Mouse (Mus musculus): ENCODE measurements around the gene Gpx6. TPM values are rescaled to one million over a fixed set of nuclear protein-coding genes. Genes with fewer than 3 reads are reported as not detected.

The Gpx6 gene
- polyA plus RNA-seq, 1 experiment from 2014 or later: 0.24 TPM

GRCm38 (mm10) chr13:21326191-21326590 lies 14.3 kb downstream of the Gpx6 start:
- Histone ChIP-seq H3K4me1 (peaks cover 16% of the 10 kb centered on the region), H3K36me3 (no peaks in the 10 kb centered on the region), H3K9me3 (replicated peaks) (no peaks in the 10 kb centered on the region), H3K4me2 (peak overlapping the region; percentile 62), H3K4me3 (replicated peaks) (peak overlapping the region; percentile 42), H3K27me3 (replicated peaks) (peaks cover 21% of the 10 kb centered on the region; the same call in 1 of the 2 replicates), H3K27ac (replicated peaks) (no peak overlapping the region), H3K9ac (replicated peaks) (no peak overlapping the region)
- 6% methylated on average over 4 of the region's 4 CpGs for WGBS
- peak; percentile 11; the same call in 1 of the 2 replicates for ATAC-seq (ENCODE audit: low FRiP score)

- H3K36me3 ChIP-seq: no peaks in the 10 kb centered on the region
- peak; percentile 79 for ATAC-seq (ENCODE audit: low FRiP score)
- H3K27me3 ChIP-seq (replicated peaks): 0 out of 2 replicates have a peak, but pooled peaks cover 21% of the 10 kb centered on the region
- H3K27ac ChIP-seq (replicated peaks): no peak overlapping the region
- peak overlapping the region; percentile 42 for H3K4me3 ChIP-seq (replicated peaks)
- 0 out of 2 replicates have a peak overlapping the region, but pooled peaks have one; percentile 14 for H3K9ac ChIP-seq (replicated peaks)
- under 1% methylated on average over 24 of the region's 24 CpGs for WGBS
- H3K9me3 ChIP-seq (replicated peaks): no peaks in the 10 kb centered on the region
- peak overlapping the region; percentile 62 for H3K4me2 ChIP-seq
- peaks cover 16% of the 10 kb centered on the region for H3K4me1 ChIP-seq
Observed at GRCm38 (mm10) chr13:21326657-21327211, 14.8 kb downstream of the Gpx6 start.

GRCm38 (mm10) chr13:21327424-21327823 lies 15.5 kb downstream of the Gpx6 start:
- ATAC-seq (ENCODE audit: low FRiP score): no peak
- Histone ChIP-seq H3K27ac (replicated peaks) (no peak overlapping the region), H3K9me3 (replicated peaks) (no peaks in the 10 kb centered on the region), H3K4me1 (peaks cover 12% of the 10 kb centered on the region), H3K36me3 (no peaks in the 10 kb centered on the region), H3K4me3 (replicated peaks) (peak overlapping the region; percentile 42), H3K4me2 (peak overlapping the region; percentile 62), H3K9ac (replicated peaks) (0 out of 2 replicates have a peak overlapping the region, but pooled peaks have one; percentile 14), H3K27me3 (replicated peaks) (0 out of 2 replicates have a peak, but pooled peaks cover 16% of the 10 kb centered on the region)
- 2% methylated on average over 9 of the region's 9 CpGs for WGBS

- Histone ChIP-seq H3K4me3 (replicated peaks) (no peak within 1 kb of the TSS), H3K4me1 (no peaks in the 10 kb centered on the region), H3K36me3 (no peaks in the 10 kb centered on the region), H3K9ac (replicated peaks) (no peak within 1 kb of the TSS), H3K4me2 (no peak within 1 kb of the TSS), H3K27me3 (replicated peaks) (no peaks in the 10 kb centered on the region), H3K9me3 (replicated peaks) (no peaks in the 10 kb centered on the region), H3K27ac (replicated peaks) (no peak within 1 kb of the TSS)
- ATAC-seq (ENCODE audit: low FRiP score): no peak
- 89% methylated on average over 1 of the region's 1 CpGs for WGBS
Observed at GRCm38 (mm10) chr13:21346610-21347009, 34.7 kb downstream of the Gpx6 start, which contains the start of gene Olfr1367. Gene Olfr1367 (plus strand): TSS chr13:21346910.

GRCm38 (mm10) chr13:21350593-21350992 lies 38.7 kb downstream of the Gpx6 start:
- H3K4me2 ChIP-seq: no peak overlapping the region
- no peak overlapping the region for H3K27ac ChIP-seq (replicated peaks)
- H3K9me3 ChIP-seq (replicated peaks): no peaks in the 10 kb centered on the region
- H3K4me3 ChIP-seq (replicated peaks): no peak overlapping the region
- H3K36me3 ChIP-seq: no peaks in the 10 kb centered on the region
- H3K9ac ChIP-seq (replicated peaks): no peak overlapping the region
- no peak for ATAC-seq (ENCODE audit: low FRiP score)
- H3K4me1 ChIP-seq: no peaks in the 10 kb centered on the region
- 0 out of 2 replicates have a peak, but pooled peaks cover 2% of the 10 kb centered on the region for H3K27me3 ChIP-seq (replicated peaks)

- H3K4me1 ChIP-seq: peaks cover 25% of the 10 kb centered on the region
- H3K4me3 ChIP-seq (replicated peaks): peak within 1 kb of the TSS; percentile 74
- H3K4me2 ChIP-seq: peak within 1 kb of the TSS; percentile 69
- H3K9ac ChIP-seq (replicated peaks): peak within 1 kb of the TSS; percentile 87
- H3K9me3 ChIP-seq (replicated peaks): no peaks in the 10 kb centered on the region
- peaks cover 4% of the 10 kb centered on the region; the same call in 1 of the 2 replicates for H3K27me3 ChIP-seq (replicated peaks)
- H3K36me3 ChIP-seq: peaks cover 5% of the 10 kb centered on the region; the same call in 1 of the 2 replicates
- peak within 1 kb of the TSS; percentile 67; the same call in 1 of the 2 replicates for H3K27ac ChIP-seq (replicated peaks)
- 2% methylated on average over 29 of the region's 29 CpGs for WGBS
- peak; percentile 100 for ATAC-seq (ENCODE audit: low FRiP score)
Observed at GRCm38 (mm10) chr13:21362621-21363248, 50.8 kb downstream of the Gpx6 start, which contains the start of gene Zscan12. Gene Zscan12 (plus strand): TSS chr13:21362820.

GRCm38 (mm10) chr13:21363719-21364118 lies 51.8 kb downstream of the Gpx6 start:
- no peak overlapping the region for H3K27ac ChIP-seq (replicated peaks)
- H3K4me3 ChIP-seq (replicated peaks): peak overlapping the region; percentile 74
- no peaks in the 10 kb centered on the region for H3K9me3 ChIP-seq (replicated peaks)
- peaks cover 25% of the 10 kb centered on the region for H3K4me1 ChIP-seq
- H3K9ac ChIP-seq (replicated peaks): no peak overlapping the region; the same call in 1 of the 2 replicates
- 69% methylated on average over 12 of the region's 12 CpGs for WGBS
- ATAC-seq (ENCODE audit: low FRiP score): no peak
- peaks cover 10% of the 10 kb centered on the region for H3K36me3 ChIP-seq
- peaks cover 2% of the 10 kb centered on the region; the same call in 1 of the 2 replicates for H3K27me3 ChIP-seq (replicated peaks)
- H3K4me2 ChIP-seq: peak overlapping the region; percentile 69

GRCm38 (mm10) chr13:21366635-21367034 lies 54.7 kb downstream of the Gpx6 start:
- Histone ChIP-seq H3K27me3 (replicated peaks) (no peaks in the 10 kb centered on the region), H3K4me2 (no peak overlapping the region), H3K36me3 (peaks cover 33% of the 10 kb centered on the region), H3K4me1 (peaks cover 25% of the 10 kb centered on the region), H3K9me3 (replicated peaks) (no peaks in the 10 kb centered on the region), H3K27ac (replicated peaks) (no peak overlapping the region), H3K4me3 (replicated peaks) (no peak overlapping the region), H3K9ac (replicated peaks) (no peak overlapping the region)
- ATAC-seq (ENCODE audit: low FRiP score): no peak
- WGBS: 94% methylated on average over 6 of the region's 6 CpGs

Other genes starting within 250 kb of the Gpx6 start
- gene Olfr1370, start 237.2 kb upstream of the Gpx6 start, polyA plus RNA-seq (2015; fragmentation: Nextera tagmentation; extraction: Ambion mirVana): not detected in 2 replicates
- gene Olfr1369-ps1, start 200.6 kb upstream of the Gpx6 start, polyA plus RNA-seq (2015; fragmentation: Nextera tagmentation; extraction: Ambion mirVana): 0.20 TPM in 1 of 2 replicates, not detected in the other
- not detected in 2 replicates for gene Olfr263, start 182.5 kb upstream of the Gpx6 start, polyA plus RNA-seq (2015; fragmentation: Nextera tagmentation; extraction: Ambion mirVana)
- not detected in 2 replicates for gene Olfr1368, start 166.3 kb upstream of the Gpx6 start, polyA plus RNA-seq (2015; fragmentation: Nextera tagmentation; extraction: Ambion mirVana)
- 76.1 and 94.7 TPM in 2 replicates for gene Trim27, start 132.7 kb upstream of the Gpx6 start, polyA plus RNA-seq (2015; fragmentation: Nextera tagmentation; extraction: Ambion mirVana)
- not detected in 2 replicates for gene Gpx5, start 19.4 kb upstream of the Gpx6 start, polyA plus RNA-seq (2015; fragmentation: Nextera tagmentation; extraction: Ambion mirVana)
- not detected in 2 replicates for gene Olfr1367, start 34.8 kb downstream of the Gpx6 start, polyA plus RNA-seq (2015; fragmentation: Nextera tagmentation; extraction: Ambion mirVana)
- gene Zscan12, start 50.7 kb downstream of the Gpx6 start, polyA plus RNA-seq (2015; fragmentation: Nextera tagmentation; extraction: Ambion mirVana): 12.4 and 13.0 TPM in 2 replicates
- 63.5 and 63.7 TPM in 2 replicates for gene Zkscan3, start 90.6 kb downstream of the Gpx6 start, polyA plus RNA-seq (2015; fragmentation: Nextera tagmentation; extraction: Ambion mirVana)
- gene Pgbd1, start 128.9 kb downstream of the Gpx6 start, polyA plus RNA-seq (2015; fragmentation: Nextera tagmentation; extraction: Ambion mirVana): 3.0 and 3.1 TPM in 2 replicates
- 25.7 TPM in 2 replicates for gene Zscan26, start 141.6 kb downstream of the Gpx6 start, polyA plus RNA-seq (2015; fragmentation: Nextera tagmentation; extraction: Ambion mirVana)
- 3.0 TPM in 2 replicates for gene Nkapl, start 156.4 kb downstream of the Gpx6 start, polyA plus RNA-seq (2015; fragmentation: Nextera tagmentation; extraction: Ambion mirVana)
- gene Zkscan4, start 166.8 kb downstream of the Gpx6 start, polyA plus RNA-seq (2015; fragmentation: Nextera tagmentation; extraction: Ambion mirVana): 8.7 and 10.0 TPM in 2 replicates
- gene Gm10065, start 167.3 kb downstream of the Gpx6 start, polyA plus RNA-seq (2015; fragmentation: Nextera tagmentation; extraction: Ambion mirVana): not detected in 2 replicates
- gene AK157302, start 183.1 kb downstream of the Gpx6 start, polyA plus RNA-seq (2015; fragmentation: Nextera tagmentation; extraction: Ambion mirVana): 0.24 and 0.41 TPM in 2 replicates
- 8.5 and 9.7 TPM in 2 replicates for gene Gm11273, start 189.3 kb downstream of the Gpx6 start, polyA plus RNA-seq (2015; fragmentation: Nextera tagmentation; extraction: Ambion mirVana)
- 4.3 and 4.9 TPM in 2 replicates for gene Zkscan8, start 219.0 kb downstream of the Gpx6 start, polyA plus RNA-seq (2015; fragmentation: Nextera tagmentation; extraction: Ambion mirVana)
- 0.08 and 0.11 TPM in 2 replicates for gene Olfr1366, start 230.7 kb downstream of the Gpx6 start, polyA plus RNA-seq (2015; fragmentation: Nextera tagmentation; extraction: Ambion mirVana)
- 0.04 TPM in 2 replicates for gene Olfr1535, start 247.8 kb downstream of the Gpx6 start, polyA plus RNA-seq (2015; fragmentation: Nextera tagmentation; extraction: Ambion mirVana)